Mouse (Mus musculus) MEL (cell line): Measurements from ENCODE around the gene Colgalt2. TPM values are rescaled to one million over a fixed set of nuclear protein-coding genes. Genes with fewer than 3 reads are reported as not detected.

Experiments
- DNase-seq: peaks from one replicate; pipeline ENCODE4 v3.0.0; 2011; ENCODE audit warnings: low read depth, low spot score
- H3K27ac ChIP-seq: 2 replicates; pipeline ENCODE4 v1.5.1; 2012; ENCODE audit warnings: low read depth, mild to moderate bottlenecking, control low read depth, low read length, moderate library complexity; ENCODE audit not compliant: control insufficient read depth
- H3K27me3 ChIP-seq, 2 experiments: fragments of 150-350 bp in 1 of 2; sonication (generic) in 1 of 2; 2 replicates each; pipeline ENCODE4 v1.6.1; 2012; ENCODE audit warnings: low read length in 2 of 2, mild to moderate bottlenecking in 2 of 2, improper control_type of control experiment in 1 of 2, moderate library complexity in 1 of 2; ENCODE audit not compliant: insufficient read depth in 2 of 2, control insufficient read depth in 1 of 2
- H3K36me3 ChIP-seq, 2 experiments: 2 replicates each; pipeline ENCODE4 v1.6.1; 2012 to 2014; ENCODE audit warnings: low read length in 2 of 2, improper control_type of control experiment in 1 of 2, inconsistent platforms in 1 of 2, mild to moderate bottlenecking in 1 of 2; ENCODE audit not compliant: insufficient read depth in 2 of 2, control insufficient read depth in 1 of 2
- H3K4me1 ChIP-seq, 2 experiments: fragments of 150-350 bp in 1 of 2; sonication (generic) in 1 of 2; 2 replicates each; pipeline ENCODE4 v1.6.1; 2012; ENCODE audit warnings: low read length in 2 of 2, improper control_type of control experiment in 1 of 2, mild to moderate bottlenecking in 1 of 2; ENCODE audit not compliant: insufficient read depth in 2 of 2, control insufficient read depth in 1 of 2
- H3K4me3 ChIP-seq, 2 experiments: fragments of 150-350 bp in 1 of 2; sonication (generic) in 1 of 2; 2 replicates each; pipeline ENCODE4 v1.5.1; 2012; ENCODE audit warnings: low read depth in 2 of 2, low read length in 2 of 2, mild to moderate bottlenecking in 2 of 2, moderate library complexity in 2 of 2, control low read depth in 1 of 2, improper control_type of control experiment in 1 of 2; ENCODE audit not compliant: control insufficient read depth in 1 of 2, insufficient read depth in 1 of 2
- H3K79me2 ChIP-seq: 2 replicates; pipeline ENCODE4 v1.6.1; 2012; ENCODE audit warnings: mild to moderate bottlenecking, low read length, moderate library complexity; ENCODE audit not compliant: control insufficient read depth, poor library complexity, insufficient read depth
- H3K9ac ChIP-seq: 2 replicates; pipeline ENCODE4 v1.6.1; 2012; ENCODE audit warnings: low read depth, mild to moderate bottlenecking, control low read depth, low read length, moderate library complexity; ENCODE audit not compliant: control insufficient read depth, poor library complexity, severe bottlenecking
- H3K9me3 ChIP-seq: fragments of 150-350 bp; sonication (generic); replicated peaks from 2 replicates; pipeline ENCODE4 v1.6.1; 2012; ENCODE audit warnings: mild to moderate bottlenecking, low read length, improper control_type of control experiment, moderate library complexity; ENCODE audit not compliant: insufficient read depth
- CHD1 ChIP-seq: IDR thresholded peaks from 2 replicates; pipeline ENCODE4 v1.6.1; 2012; ENCODE audit warnings: low read depth, mild to moderate bottlenecking, inconsistent platforms, low read length, improper control_type of control experiment
- CTCF ChIP-seq, 3 experiments: IDR thresholded peaks in 2 of 3; conservative IDR thresholded peaks in 1 of 3; 2 replicates each; pipeline ENCODE4 v1.5.1; 2011 to 2012; ENCODE audit warnings: low read length in 3 of 3, low read depth in 2 of 3, mild to moderate bottlenecking in 2 of 3, improper control_type of control experiment in 1 of 3, inconsistent platforms in 1 of 3, mixed read lengths in 1 of 3, moderate library complexity in 1 of 3; ENCODE audit not compliant: control insufficient read depth in 1 of 3, insufficient read depth in 1 of 3, poor library complexity in 1 of 3, severe bottlenecking in 1 of 3
- GABPA ChIP-seq: IDR thresholded peaks from 2 replicates; pipeline ENCODE4 v1.6.1; 2012; ENCODE audit warnings: low read depth, mild to moderate bottlenecking, inconsistent platforms, low read length, improper control_type of control experiment, moderate library complexity
- JUND ChIP-seq: IDR thresholded peaks from 2 replicates; pipeline ENCODE4 v1.6.1; 2011; ENCODE audit warnings: low read depth, mild to moderate bottlenecking, improper control_type of control experiment, low read length
- KAT2A ChIP-seq: conservative IDR thresholded peaks from 2 replicates; pipeline ENCODE4 v1.6.1; 2012; ENCODE audit warnings: low read depth, low read length, improper control_type of control experiment, inconsistent platforms
- MEF2A ChIP-seq: IDR thresholded peaks from 2 replicates; pipeline ENCODE4 v1.6.1; 2014; ENCODE audit warnings: low read depth, mild to moderate bottlenecking, inconsistent platforms, low read length, improper control_type of control experiment; ENCODE audit not compliant: poor library complexity, insufficient replicate concordance, severe bottlenecking; ENCODE audit errors: extremely low read depth
- MYB ChIP-seq: IDR thresholded peaks from 2 replicates; pipeline ENCODE4 v1.6.1; 2011; ENCODE audit warnings: mild to moderate bottlenecking, low read depth, low read length, improper control_type of control experiment
- NELFE ChIP-seq: IDR thresholded peaks from 2 replicates; pipeline ENCODE4 v1.6.1; 2011; ENCODE audit warnings: low read depth, low read length, improper control_type of control experiment
- NRF1 ChIP-seq: IDR thresholded peaks from 2 replicates; pipeline ENCODE4 v1.6.1; 2014; ENCODE audit warnings: low read depth, mild to moderate bottlenecking, inconsistent platforms, low read length, improper control_type of control experiment, moderate library complexity; ENCODE audit not compliant: poor library complexity, insufficient read depth, severe bottlenecking
- POLR2A ChIP-seq, 2 experiments: IDR thresholded peaks; 2 replicates each; pipeline ENCODE4 v1.6.1; 2011 to 2012; ENCODE audit warnings: low read length in 2 of 2, mild to moderate bottlenecking in 2 of 2, control low read depth in 1 of 2, improper control_type of control experiment in 1 of 2, low read depth in 1 of 2, moderate library complexity in 1 of 2; ENCODE audit not compliant: control insufficient read depth in 1 of 2, insufficient read depth in 1 of 2, poor library complexity in 1 of 2
- RAD21 ChIP-seq: IDR thresholded peaks from 2 replicates; pipeline ENCODE4 v1.6.1; 2011; ENCODE audit warnings: mild to moderate bottlenecking, low read depth, low read length, improper control_type of control experiment
- SIN3A ChIP-seq: IDR thresholded peaks from 2 replicates; pipeline ENCODE4 v1.6.1; 2012; ENCODE audit warnings: low read length, improper control_type of control experiment, inconsistent platforms
- TAL1 ChIP-seq: IDR thresholded peaks from 2 replicates; pipeline ENCODE4 v1.6.1; 2012; ENCODE audit warnings: mild to moderate bottlenecking, inconsistent platforms, low read length, moderate library complexity, mixed read lengths
- TCF12 ChIP-seq: IDR thresholded peaks from 2 replicates; pipeline ENCODE4 v1.6.1; 2014; ENCODE audit warnings: low read depth, mild to moderate bottlenecking, inconsistent platforms, low read length, improper control_type of control experiment, moderate library complexity
- ZNF384 ChIP-seq: IDR thresholded peaks from 2 replicates; pipeline ENCODE4 v1.6.1; 2012; ENCODE audit warnings: low read depth, mild to moderate bottlenecking, inconsistent platforms, low read length, improper control_type of control experiment
- polyA plus RNA-seq, 2 experiments: library from polyadenylated mRNA; stranded (reverse) in 1 of 2; unstranded in 1 of 2; fragments of >175 nt in 1 of 2; fragments of >200 nt in 1 of 2; gene quantifications; 2 replicates each; pipeline versions ENCODE4 v1.2.1 to v1.2.4; 2012; ENCODE audit warnings: low replicate concordance in 2 of 2, low read depth in 1 of 2; ENCODE audit not compliant: insufficient read length in 2 of 2, insufficient read depth in 1 of 2, missing spikeins in 1 of 2
- total RNA-seq: library from RNA; depleted of rRNA; stranded (reverse); fragments of 300-350 nt; gene quantifications from 2 replicates; pipeline ENCODE4 v1.2.3, GENCODE M21; 2012

The Colgalt2 gene
- total and polyA plus RNA-seq, 3 experiments = not detected

GRCm38 (mm10) chr1:152536416-152537018 is 136.9 kb downstream of the Colgalt2 start:
- no peaks in the 10 kb centered on the region for H3K36me3 ChIP-seq
- H3K9ac ChIP-seq = no peak overlapping the region
- TF ChIP-seq MEF2A = no peak
- TF ChIP-seq, all 39 proteins: peak for 0
- H3K27me3 ChIP-seq = peaks cover 0 to 5% of the 10 kb centered on the region in 2 experiments; a peak in 3 of 4 replicates
- no peak for DNase-seq
- H3K4me1 ChIP-seq = no peaks in the 10 kb centered on the region
- H3K79me2 ChIP-seq = no peaks in the 10 kb centered on the region
- H3K27ac ChIP-seq = no peak overlapping the region
- H3K4me3 ChIP-seq = no peak overlapping the region
- H3K9me3 ChIP-seq = no peaks in the 10 kb centered on the region

- Histone ChIP-seq H3K9me3 (no peaks in the 10 kb centered on the region), H3K79me2 (no peaks in the 10 kb centered on the region), H3K27me3 (peaks cover 0 to 10% of the 10 kb centered on the region in 2 experiments; a peak in 3 of 4 replicates), H3K9ac (no peak overlapping the region), H3K36me3 (no peaks in the 10 kb centered on the region), H3K27ac (no peak overlapping the region), H3K4me1 (no peaks in the 10 kb centered on the region), H3K4me3 (no peak overlapping the region)
- no peak for DNase-seq
- no peak for TF ChIP-seq TCF12
- TF ChIP-seq ZNF384 = no peak
- TF ChIP-seq NRF1 = no peak
- no peak for TF ChIP-seq KAT2A
- TF ChIP-seq NELFE = no peak
Measured at GRCm38 (mm10) chr1:152537186-152537585, 137.6 kb downstream of the Colgalt2 start.

- H3K4me3 ChIP-seq = no peak overlapping the region
- no peaks in the 10 kb centered on the region for H3K79me2 ChIP-seq
- DNase-seq = no peak
- H3K9me3 ChIP-seq = no peaks in the 10 kb centered on the region
- H3K27ac ChIP-seq = no peak overlapping the region
- H3K9ac ChIP-seq = no peak overlapping the region
- H3K36me3 ChIP-seq = no peaks in the 10 kb centered on the region
- H3K27me3 ChIP-seq = peaks cover 2 to 10% of the 10 kb centered on the region in 2 experiments; a peak in 3 of 4 replicates
- no peak for TF ChIP-seq MEF2A
- TF ChIP-seq CTCF (IDR thresholded peaks at IDR 0.05 in 2 of 3, conservative IDR thresholded peaks at IDR 0.05 in 1 of 3; ENCODE audit: control insufficient read depth in 1 of 3, insufficient read depth in 1 of 3, low read depth in 2 of 3, low read length in 3 of 3, poor library complexity in 1 of 3, severe bottlenecking in 1 of 3) = no peak
- TF ChIP-seq SIN3A = no peak
- TF ChIP-seq GABPA = no peak
- TF ChIP-seq RAD21 = no peak
- TF ChIP-seq POLR2A (IDR thresholded peaks at IDR 0.05; ENCODE audit: control insufficient read depth in 1 of 2, insufficient read depth in 1 of 2, low read depth in 1 of 2, low read length in 2 of 2, poor library complexity in 1 of 2) = no peak
- no peak for TF ChIP-seq JUND
- no peak for TF ChIP-seq CHD1
- no peak for TF ChIP-seq MYB
- no peak for TF ChIP-seq TAL1
- H3K4me1 ChIP-seq = no peaks in the 10 kb centered on the region
Measured at GRCm38 (mm10) chr1:152538817-152539216, 139.2 kb downstream of the Colgalt2 start.
